Mouse (Mus musculus): ENCODE measurements around the gene 1110032F04Rik.

The 1110032F04Rik gene

GRCm38 (mm10) chr3:68904902-68905778, 35.8 kb downstream of the 1110032F04Rik start:
- in situ Hi-C loops (cut with MboI, MseI), result no loop called here

DNA sequence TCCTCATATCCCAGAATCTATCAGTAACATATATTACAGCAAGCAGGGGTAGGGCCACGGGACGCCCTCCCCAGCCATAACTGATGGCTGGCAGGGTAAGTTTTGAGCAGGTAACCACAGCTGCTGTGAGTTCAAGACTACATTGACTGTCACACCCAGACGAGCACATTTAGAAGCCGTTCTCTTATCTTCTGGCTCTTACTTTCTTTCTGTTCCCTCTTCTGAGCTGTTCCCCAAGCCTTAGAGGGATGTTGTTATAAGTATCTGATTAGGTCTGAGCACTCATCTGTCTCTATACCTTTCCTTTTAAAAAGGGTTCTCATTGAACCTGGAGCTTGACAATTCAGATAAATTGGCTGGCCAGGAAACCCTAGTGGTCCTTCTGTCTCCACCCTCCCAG, 38.1 kb downstream of the 1110032F04Rik start:
- in situ Hi-C loops (cut with MboI, MseI), result no loop called here

Data from T-helper 17 cell (primary cell).